Mouse (Mus musculus) testis, adult 2 months (tissue): ENCODE results near the gene Cyp2r1. TPM values are rescaled to one million over a fixed set of nuclear protein-coding genes. Genes with fewer than 3 reads are reported as not detected.
"Not testable (repeated sequence)": the region's sequence is repeated elsewhere in the genome, so short reads cannot be mapped to it uniquely, and the experiment has no call there.

Experiments
- H3K27ac ChIP-seq: fragments of 200-500 bp; 2 replicates; pipeline ENCODE4 v1.5.1; 2012; ENCODE audit warnings: low read depth, low read length; ENCODE audit not compliant: control insufficient read depth, insufficient read depth
- H3K27me3 ChIP-seq: fragments of 200-500 bp; 2 replicates; pipeline ENCODE4 v1.6.1; 2012; ENCODE audit warnings: mild to moderate bottlenecking, low read length, moderate library complexity; ENCODE audit not compliant: control insufficient read depth, insufficient read depth
- H3K36me3 ChIP-seq: fragments of 200-500 bp; 2 replicates; pipeline ENCODE4 v1.6.1; 2012; ENCODE audit warnings: mild to moderate bottlenecking, low read length; ENCODE audit not compliant: control insufficient read depth, insufficient read depth
- H3K4me1 ChIP-seq: fragments of 200-500 bp; 2 replicates; pipeline ENCODE4 v1.6.1; 2012; ENCODE audit warnings: low read length; ENCODE audit not compliant: control insufficient read depth, insufficient read depth
- H3K4me3 ChIP-seq: fragments of 200-500 bp; 2 replicates; pipeline ENCODE4 v1.5.1; 2012; ENCODE audit warnings: low read depth, mild to moderate bottlenecking, low read length, moderate library complexity, mixed read lengths; ENCODE audit not compliant: control insufficient read depth
- CTCF ChIP-seq: fragments of 200-500 bp; IDR thresholded peaks from 2 replicates; pipeline ENCODE4 v1.5.1; 2012; ENCODE audit warnings: low read depth, mild to moderate bottlenecking, inconsistent platforms, low read length, moderate library complexity; ENCODE audit not compliant: control insufficient read depth, insufficient read depth, insufficient replicate concordance
- POLR2A ChIP-seq: fragments of 200-500 bp; IDR thresholded peaks from 2 replicates; pipeline ENCODE4 v1.6.1; 2012; ENCODE audit warnings: low read depth, mild to moderate bottlenecking, inconsistent platforms, low read length, moderate library complexity; ENCODE audit not compliant: control insufficient read depth
- polyA plus RNA-seq: library from polyadenylated mRNA; depleted of rRNA; stranded (reverse); fragments of >200 nt; gene quantifications from 2 replicates; pipeline ENCODE4 v1.2.3, GENCODE M21; 2012; rRNA removed

Gene Cyp2r1
- 1.4 and 1.5 TPM in 2 replicates for polyA plus RNA-seq

DNA sequence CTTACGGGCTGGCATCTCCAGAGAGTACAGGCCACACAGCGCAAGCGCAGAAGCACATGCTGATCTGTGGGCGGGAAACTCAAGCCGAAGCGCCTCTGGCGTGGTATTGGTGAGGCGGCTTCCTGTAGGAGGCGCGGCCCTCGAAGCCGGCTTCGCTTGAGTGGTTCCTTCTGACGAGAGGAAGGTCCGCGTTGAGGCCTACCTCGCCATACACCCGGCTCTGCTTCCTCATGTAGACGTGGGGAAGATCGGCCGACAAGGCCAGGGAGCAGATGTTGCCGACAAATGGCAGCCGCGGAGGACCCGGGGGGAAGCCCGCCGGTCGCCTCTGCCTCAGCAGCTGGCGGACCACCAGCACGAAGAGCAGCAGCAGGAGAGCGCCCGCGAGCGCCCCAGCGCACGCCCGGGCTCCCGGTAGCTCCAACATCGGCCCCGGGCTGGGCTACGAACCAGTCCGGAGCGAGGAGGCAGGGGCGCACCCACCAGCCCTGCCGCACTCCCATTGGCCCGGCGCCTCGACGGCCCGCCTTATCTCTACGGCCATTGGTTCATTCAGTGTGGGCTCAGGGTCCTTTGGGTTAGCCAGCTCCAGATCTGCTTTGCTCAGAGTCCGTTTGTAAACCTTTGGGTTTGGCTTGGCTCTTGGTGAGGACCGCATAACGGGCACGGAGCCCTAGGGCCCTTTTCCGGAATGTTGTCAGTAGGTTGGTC lies at the start of gene Cyp2r1:
TSS of gene Cyp2r1 (minus strand) at position 442 of the 711 bp plus-strand sequence.
- Histone ChIP-seq H3K27me3 (no peaks in the 10 kb centered on the region), H3K27ac (peak within 1 kb of the TSS; percentile 70), H3K4me3 (peak within 1 kb of the TSS; percentile 78), H3K4me1 (peaks cover 2% of the 10 kb centered on the region), H3K36me3 (no peaks in the 10 kb centered on the region)
- TF ChIP-seq POLR2A (peak; percentile 29; the same call in 1 of the 2 replicates), CTCF (no peak)

DNA sequence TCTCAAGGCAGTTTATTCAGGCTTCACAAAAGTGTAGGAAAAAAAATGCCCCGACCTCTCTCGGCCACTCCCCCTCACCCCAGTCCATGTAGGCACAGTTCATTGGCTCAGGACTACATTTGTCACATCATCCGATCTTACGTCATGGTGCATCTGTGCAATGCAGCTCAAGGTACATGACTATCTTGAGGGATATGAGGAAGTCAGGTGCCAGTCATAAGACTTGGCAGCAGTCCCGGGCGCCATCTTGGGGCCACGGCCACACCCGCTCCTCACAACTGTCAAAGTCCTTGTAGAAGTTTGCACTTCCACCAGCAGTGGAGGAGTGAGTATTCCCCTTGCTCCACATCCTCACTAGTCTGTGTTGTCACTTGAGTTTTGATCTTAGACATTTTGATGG lies 31.6 kb upstream of the Cyp2r1 start:
- not testable (repeated sequence) for H3K27ac ChIP-seq, H3K36me3 ChIP-seq, H3K27me3 ChIP-seq, H3K4me1 ChIP-seq, H3K4me3 ChIP-seq

DNA sequence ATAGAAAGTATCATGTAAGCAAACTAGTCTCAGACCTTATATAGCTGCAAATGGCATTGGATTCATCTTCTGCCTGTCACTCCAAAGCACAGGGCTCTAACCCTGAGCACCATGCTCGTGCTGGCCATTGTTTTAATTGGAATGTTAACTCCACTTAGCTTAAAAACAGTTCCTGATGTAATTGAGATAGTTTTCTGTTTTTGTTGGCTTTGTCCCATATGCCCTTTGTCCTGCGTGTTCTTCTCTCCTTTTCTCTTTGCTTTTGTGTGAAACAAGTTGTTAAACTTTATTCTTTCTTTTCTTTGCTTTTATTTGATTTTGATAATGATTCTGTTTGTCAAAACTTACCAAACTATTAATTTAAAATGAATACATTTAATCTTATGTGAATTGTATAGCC lies 19.7 kb upstream of the Cyp2r1 start:
- H3K36me3 ChIP-seq, result no peaks in the 10 kb centered on the region
- no peak overlapping the region for H3K27ac ChIP-seq
- TF ChIP-seq POLR2A (no peak), CTCF (no peak)
- H3K4me1 ChIP-seq, result no peaks in the 10 kb centered on the region
- no peak overlapping the region for H3K4me3 ChIP-seq
- no peaks in the 10 kb centered on the region for H3K27me3 ChIP-seq

DNA sequence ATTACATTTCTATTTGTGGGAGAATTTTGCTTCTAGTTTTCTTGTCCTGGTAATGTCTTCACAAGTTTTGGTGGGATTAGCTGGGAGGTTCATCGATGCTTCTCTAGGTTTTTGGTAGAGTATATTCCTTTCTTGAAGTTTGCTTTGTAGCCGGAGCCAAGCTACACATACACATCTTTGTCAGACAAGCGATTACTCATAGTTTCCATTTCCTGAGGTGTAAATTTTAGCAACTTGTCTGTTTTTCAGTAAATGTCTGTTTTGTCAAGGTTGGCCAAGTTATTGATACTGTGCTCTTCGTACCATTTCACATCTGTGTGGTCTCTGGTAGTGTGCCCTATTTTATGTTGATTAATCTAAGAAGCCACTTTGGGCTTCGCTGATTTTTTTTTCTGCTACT lies 18.4 kb upstream of the Cyp2r1 start:
- H3K4me1 ChIP-seq, result no peaks in the 10 kb centered on the region
- TF ChIP-seq CTCF, result no peak
- TF ChIP-seq POLR2A, result no peak

DNA sequence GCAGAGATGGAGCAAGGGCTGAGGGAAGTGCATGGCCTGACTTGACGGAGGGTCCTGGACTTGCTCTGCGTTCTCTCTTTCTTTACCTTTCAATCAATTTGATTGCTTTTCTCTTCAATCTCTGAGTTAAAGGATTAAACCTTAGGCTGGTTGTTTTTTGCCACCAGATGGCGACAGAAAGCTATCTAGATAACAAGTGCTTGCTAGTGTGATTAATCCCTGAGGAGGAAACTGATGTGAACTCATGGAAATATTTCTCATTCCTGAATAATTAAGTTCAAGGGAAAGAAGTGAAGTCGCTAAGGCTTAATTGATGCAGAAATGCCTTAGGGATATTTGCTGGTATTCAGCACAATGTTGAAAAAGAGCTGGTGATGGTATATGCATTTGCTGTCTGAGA lies 17.7 kb upstream of the Cyp2r1 start:
- Histone ChIP-seq H3K27me3 (no peaks in the 10 kb centered on the region), H3K36me3 (no peaks in the 10 kb centered on the region), H3K27ac (no peak overlapping the region), H3K4me1 (no peaks in the 10 kb centered on the region), H3K4me3 (no peak overlapping the region)
- no peak for TF ChIP-seq POLR2A
- no peak for TF ChIP-seq CTCF

More for the DNA sequence above, 18.4 kb upstream of the Cyp2r1 start:
- no peak overlapping the region for H3K27ac ChIP-seq
- no peak overlapping the region for H3K4me3 ChIP-seq
- H3K27me3 ChIP-seq, result no peaks in the 10 kb centered on the region
- no peaks in the 10 kb centered on the region for H3K36me3 ChIP-seq

DNA sequence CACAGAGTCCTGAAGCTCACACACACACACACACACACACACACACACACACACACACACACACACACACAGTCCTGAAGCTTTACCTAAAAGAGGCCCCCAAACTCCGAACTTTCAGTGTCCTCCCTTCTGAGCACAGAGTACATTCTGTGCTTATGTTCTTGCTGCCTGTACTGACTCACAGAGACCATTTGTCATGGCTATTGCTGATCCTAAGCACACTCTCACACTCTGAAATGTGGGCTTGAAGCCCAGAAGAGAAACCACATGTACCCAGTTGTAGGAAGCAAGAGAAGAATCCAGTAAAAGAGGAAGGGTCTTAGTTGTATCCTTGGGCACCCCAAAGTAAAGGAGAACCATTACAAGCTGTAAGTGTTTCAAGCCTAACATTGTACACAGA lies 14.9 kb upstream of the Cyp2r1 start:
- H3K4me1 ChIP-seq, result no peaks in the 10 kb centered on the region
- no peaks in the 10 kb centered on the region for H3K27me3 ChIP-seq
- no peak overlapping the region for H3K4me3 ChIP-seq
- H3K36me3 ChIP-seq, result no peaks in the 10 kb centered on the region
- TF ChIP-seq POLR2A, result no peak
- TF ChIP-seq CTCF, result no peak
- H3K27ac ChIP-seq, result no peak overlapping the region

DNA sequence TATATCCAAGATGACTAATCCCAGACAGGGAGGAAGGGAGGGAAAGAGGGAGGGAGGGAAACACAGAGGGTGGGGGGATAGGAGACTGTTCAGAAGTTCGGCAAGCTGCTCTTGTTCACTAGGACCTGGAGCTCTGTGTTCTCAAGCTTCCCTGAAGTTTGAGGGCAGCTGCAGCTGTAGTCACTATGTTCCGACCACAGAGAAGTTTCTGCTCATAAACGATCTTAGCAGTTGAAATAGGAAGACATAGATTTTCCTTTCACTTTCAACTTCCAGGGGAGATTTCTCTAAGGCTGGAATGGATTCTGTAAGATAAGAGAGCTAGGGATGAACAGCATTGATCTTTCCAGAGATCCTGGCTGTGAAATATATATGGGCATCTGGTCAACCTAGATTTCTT lies 14.2 kb upstream of the Cyp2r1 start:
- no peaks in the 10 kb centered on the region for H3K27me3 ChIP-seq
- H3K4me1 ChIP-seq, result no peaks in the 10 kb centered on the region
- H3K36me3 ChIP-seq, result no peaks in the 10 kb centered on the region
- H3K4me3 ChIP-seq, result no peak overlapping the region
- TF ChIP-seq CTCF, result no peak
- TF ChIP-seq POLR2A, result no peak
- H3K27ac ChIP-seq, result no peak overlapping the region

DNA sequence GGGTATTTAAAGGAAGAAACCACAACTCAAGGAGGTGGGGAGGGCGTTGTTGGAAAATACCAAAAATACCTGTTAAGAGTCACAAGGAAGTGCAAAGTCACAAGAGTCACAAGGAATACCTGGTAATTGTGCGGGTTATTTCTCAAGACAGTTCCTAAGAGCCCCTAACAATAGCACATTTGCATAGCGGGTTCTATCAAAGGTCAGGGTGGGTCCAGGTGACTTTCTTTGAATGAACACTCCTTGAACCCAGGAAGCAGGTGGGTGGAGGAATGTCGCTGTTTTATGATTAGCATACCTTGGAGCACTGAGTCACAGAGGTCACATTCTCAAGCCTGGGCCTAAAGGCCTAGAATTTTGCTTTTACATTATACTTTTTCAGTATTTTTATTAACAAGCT lies 11.1 kb upstream of the Cyp2r1 start:
- H3K27ac ChIP-seq, H3K4me3 ChIP-seq, H3K36me3 ChIP-seq, H3K27me3 ChIP-seq, H3K4me1 ChIP-seq: not testable (repeated sequence)
